Mouse (Mus musculus): ENCODE measurements around the gene Ctbs.

The Ctbs gene

GRCm38 (mm10) chr3:146499431-146500002 is 49.9 kb downstream of the Ctbs start, which contains the start of the genes Spata1 and Gng5:
Gene Spata1 (minus strand): TSS chr3:146499753.
Gene Gng5 (plus strand): TSS chr3:146499807.
- peak; percentile 89 for DNase-seq (ENCODE audit: low spot score)

DNA sequence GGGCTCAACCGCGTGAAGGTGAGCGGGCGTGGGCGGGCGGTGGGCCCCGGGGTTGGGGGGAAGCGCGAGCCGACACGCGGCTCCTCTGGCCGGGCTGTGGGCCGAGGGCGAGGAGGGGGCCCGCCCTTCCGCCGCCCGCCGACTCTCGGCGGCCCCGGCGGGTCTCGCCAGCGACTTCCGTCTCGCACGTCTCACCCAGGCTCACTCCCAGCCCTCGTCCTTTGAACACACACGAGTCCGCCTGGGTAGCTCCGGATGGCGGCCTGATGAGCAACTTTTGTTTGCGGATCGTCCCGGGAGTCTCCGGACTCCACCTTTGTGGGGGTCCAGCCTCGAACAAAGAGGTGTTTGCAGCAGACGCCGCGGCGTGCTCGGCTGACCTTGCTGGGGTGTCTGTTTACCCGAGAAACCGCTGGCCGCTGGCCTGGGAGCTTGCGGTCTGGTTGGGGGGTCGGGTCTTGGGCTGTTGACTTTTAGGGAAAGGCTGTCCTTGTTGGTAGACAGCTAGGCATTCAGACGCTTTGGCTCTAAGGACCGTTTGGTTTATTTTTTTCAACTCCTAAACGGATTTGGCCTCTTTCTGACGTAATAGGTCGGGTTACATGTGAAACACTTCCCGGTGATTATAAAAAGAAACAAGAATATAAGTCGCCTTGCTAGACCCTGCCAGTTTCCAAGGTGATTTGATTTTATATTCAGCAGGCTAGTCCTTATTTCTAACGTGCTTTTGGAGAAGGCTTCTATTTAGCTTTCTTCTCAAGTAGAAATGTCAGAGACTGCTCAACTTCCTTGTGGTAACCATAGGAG is 50.6 kb downstream of the Ctbs start:
- peak; percentile 65 for DNase-seq (ENCODE audit: low spot score)

DNA sequence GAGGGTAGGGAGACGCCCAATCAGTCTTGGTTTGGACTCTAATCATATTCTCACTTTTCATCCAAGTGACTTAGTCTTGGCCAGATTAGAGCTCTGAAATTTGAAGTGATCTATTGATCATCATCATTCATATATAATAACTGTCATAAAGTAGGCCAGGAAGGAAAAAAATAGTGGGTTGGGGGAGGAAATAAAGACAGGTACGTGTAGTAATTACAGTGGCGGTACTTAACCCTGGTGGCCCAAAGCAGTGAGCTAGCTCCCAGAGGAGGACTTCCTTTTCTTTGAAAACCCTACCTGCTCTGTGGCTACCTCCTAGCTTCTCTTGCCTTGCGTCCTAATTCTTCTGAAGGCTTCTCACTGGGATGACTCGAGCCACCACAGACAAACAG is 51.2 kb downstream of the Ctbs start:
- no peak for DNase-seq (ENCODE audit: low spot score)

- DNase-seq (ENCODE audit: low spot score), result no peak
Observed at GRCm38 (mm10) chr3:146501601-146502123, 52.1 kb downstream of the Ctbs start.

GRCm38 (mm10) chr3:146506711-146507110 is 57.1 kb downstream of the Ctbs start:
- no peak for DNase-seq (ENCODE audit: low spot score)

Data from MN1 (cell line).